Comparison of ENCODE assay signal across 14 mouse cellular contexts in genomic region chr3:100536686-100537085, GRCm38 (mm10).
"Had no signal": no experiment of that assay in that cellular context is flagged by ENCODE, and none has a peak within 500 bp of the region (broad histone marks: within the 10 kb centered on the region; RNA-seq: fewer than 3 reads in every experiment).

No protein-coding gene starts in this region.

- DNase-seq: liver, embryonic 13.5 days; liver, postnatal 0 days; lung, postnatal 10 days; right cerebral cortex, postnatal 14 days; thymus, adult 2 months; thymus, postnatal 25 days; thymus, postnatal 4 days had no signal

- H3K4me1 ChIP-seq: lung, embryonic 15.5 days; megakaryocyte, embryonic 14.5 days; midbrain, embryonic 13.5 days; midbrain, embryonic 15.5 days; neural tube, embryonic 12.5 days had no signal

- H3K4me3 ChIP-seq: liver, embryonic 13.5 days; liver, embryonic 15.5 days; lung, embryonic 15.5 days; megakaryocyte, embryonic 14.5 days; midbrain, embryonic 13.5 days; midbrain, embryonic 15.5 days; neural tube, embryonic 12.5 days; stomach, embryonic 15.5 days had no signal
